Mouse (Mus musculus): ENCODE data around the gene Rabep1. TPM values are rescaled to one million over a fixed set of nuclear protein-coding genes. Genes with fewer than 3 reads are reported as not detected.
A peak's percentile ranks its signal among the peaks of the same experiment; 100 is the strongest.
"Not testable (repeated sequence)": the region's sequence is repeated elsewhere in the genome, so short reads cannot be mapped to it uniquely, and the experiment has no call there.

The Rabep1 gene
- polyA plus RNA-seq, 1 experiment from 2014 or later = 90.9 TPM

GRCm38 (mm10) chr11:70897680-70898079 is 53.1 kb downstream of the Rabep1 start:
- Histone ChIP-seq H3K36me3 (ENCODE audit: control insufficient read depth, insufficient read depth) (peaks cover 37% of the 10 kb centered on the region), H3K4me1 (replicated peaks; ENCODE audit: control insufficient read depth, insufficient read depth, low read length) (no peaks in the 10 kb centered on the region), H3K9ac (ENCODE audit: low read depth, low read length) (no peak overlapping the region), H3K4me3 (ENCODE audit: low read depth, low read length) (no peak overlapping the region), H3K4me2 (replicated peaks; ENCODE audit: low read depth) (no peak overlapping the region), H3K27ac (ENCODE audit: low read depth, low read length) (no peak overlapping the region), H3K27me3 (replicated peaks; ENCODE audit: control insufficient read depth, insufficient read depth, low read length) (no peaks in the 10 kb centered on the region), H3K9me3 (ENCODE audit: control insufficient read depth) (no peaks in the 10 kb centered on the region)
- ATAC-seq = no peak
- TF ChIP-seq CTCF (IDR thresholded peaks at IDR 0.05; ENCODE audit: low read depth) = no peak
- 86% methylated on average over 3 of the region's 3 CpGs for WGBS

- not testable (repeated sequence) for H3K27ac ChIP-seq (ENCODE audit: low read depth, low read length); H3K4me1 ChIP-seq (replicated peaks; ENCODE audit: control insufficient read depth, insufficient read depth, low read length); H3K9ac ChIP-seq (ENCODE audit: low read depth, low read length); H3K4me2 ChIP-seq (replicated peaks; ENCODE audit: low read depth); H3K27me3 ChIP-seq (replicated peaks; ENCODE audit: control insufficient read depth, insufficient read depth, low read length); H3K9me3 ChIP-seq (ENCODE audit: control insufficient read depth); H3K4me3 ChIP-seq (ENCODE audit: low read depth, low read length); ATAC-seq
- WGBS = 75% methylated on average over 5 of the region's 5 CpGs
- peaks cover 38% of the 10 kb centered on the region for H3K36me3 ChIP-seq (ENCODE audit: control insufficient read depth, insufficient read depth)
Observed at GRCm38 (mm10) chr11:70898182-70898581, 53.6 kb downstream of the Rabep1 start.

- 82% methylated on average over 3 of the region's 3 CpGs for WGBS
- Histone ChIP-seq H3K4me1 (replicated peaks; ENCODE audit: control insufficient read depth, insufficient read depth, low read length) (no peaks in the 10 kb centered on the region), H3K9me3 (ENCODE audit: control insufficient read depth) (no peaks in the 10 kb centered on the region), H3K27ac (ENCODE audit: low read depth, low read length) (no peak overlapping the region), H3K4me3 (ENCODE audit: low read depth, low read length) (no peak overlapping the region), H3K36me3 (ENCODE audit: control insufficient read depth, insufficient read depth) (peaks cover 41% of the 10 kb centered on the region), H3K4me2 (replicated peaks; ENCODE audit: low read depth) (no peak overlapping the region), H3K27me3 (replicated peaks; ENCODE audit: control insufficient read depth, insufficient read depth, low read length) (no peaks in the 10 kb centered on the region), H3K9ac (ENCODE audit: low read depth, low read length) (no peak overlapping the region)
- no peak for TF ChIP-seq CTCF (IDR thresholded peaks at IDR 0.05; ENCODE audit: low read depth)
- no peak for ATAC-seq
Observed at GRCm38 (mm10) chr11:70906681-70907080, 62.1 kb downstream of the Rabep1 start.

- no peaks in the 10 kb centered on the region for H3K27me3 ChIP-seq (replicated peaks; ENCODE audit: control insufficient read depth, insufficient read depth, low read length)
- 92% methylated on average over 3 of the region's 3 CpGs for WGBS
- no peak for ATAC-seq
Observed at GRCm38 (mm10) chr11:70911323-70911722, 66.7 kb downstream of the Rabep1 start.

GRCm38 (mm10) chr11:70911920-70912319 is 67.3 kb downstream of the Rabep1 start:
- no peaks in the 10 kb centered on the region for H3K9me3 ChIP-seq (ENCODE audit: control insufficient read depth)
- ATAC-seq = no peak
- no peak overlapping the region for H3K4me3 ChIP-seq (ENCODE audit: low read depth, low read length)
- no peak for TF ChIP-seq CTCF (IDR thresholded peaks at IDR 0.05; ENCODE audit: low read depth)
- no peak overlapping the region for H3K4me2 ChIP-seq (replicated peaks; ENCODE audit: low read depth)
- no peaks in the 10 kb centered on the region for H3K27me3 ChIP-seq (replicated peaks; ENCODE audit: control insufficient read depth, insufficient read depth, low read length)
- H3K36me3 ChIP-seq (ENCODE audit: control insufficient read depth, insufficient read depth) = peaks cover 49% of the 10 kb centered on the region
- 96% methylated on average over 1 of the region's 1 CpGs for WGBS
- H3K27ac ChIP-seq (ENCODE audit: low read depth, low read length) = no peak overlapping the region
- no peak overlapping the region for H3K9ac ChIP-seq (ENCODE audit: low read depth, low read length)
- H3K4me1 ChIP-seq (replicated peaks; ENCODE audit: control insufficient read depth, insufficient read depth, low read length) = no peaks in the 10 kb centered on the region

More at GRCm38 (mm10) chr11:70911323-70911722, 66.7 kb downstream of the Rabep1 start:
- Histone ChIP-seq H3K9ac (ENCODE audit: low read depth, low read length) (no peak overlapping the region), H3K4me3 (ENCODE audit: low read depth, low read length) (no peak overlapping the region), H3K4me1 (replicated peaks; ENCODE audit: control insufficient read depth, insufficient read depth, low read length) (no peaks in the 10 kb centered on the region), H3K27ac (ENCODE audit: low read depth, low read length) (no peak overlapping the region), H3K36me3 (ENCODE audit: control insufficient read depth, insufficient read depth) (peaks cover 46% of the 10 kb centered on the region), H3K9me3 (ENCODE audit: control insufficient read depth) (no peaks in the 10 kb centered on the region), H3K4me2 (replicated peaks; ENCODE audit: low read depth) (no peak overlapping the region)
- no peak for TF ChIP-seq CTCF (IDR thresholded peaks at IDR 0.05; ENCODE audit: low read depth)

- Histone ChIP-seq H3K4me1 (replicated peaks; ENCODE audit: control insufficient read depth, insufficient read depth, low read length) (no peaks in the 10 kb centered on the region), H3K4me2 (replicated peaks; ENCODE audit: low read depth) (no peak overlapping the region), H3K9me3 (ENCODE audit: control insufficient read depth) (no peaks in the 10 kb centered on the region), H3K27ac (ENCODE audit: low read depth, low read length) (no peak overlapping the region), H3K4me3 (ENCODE audit: low read depth, low read length) (no peak overlapping the region), H3K36me3 (ENCODE audit: control insufficient read depth, insufficient read depth) (peaks cover 51% of the 10 kb centered on the region), H3K27me3 (replicated peaks; ENCODE audit: control insufficient read depth, insufficient read depth, low read length) (no peaks in the 10 kb centered on the region), H3K9ac (ENCODE audit: low read depth, low read length) (no peak overlapping the region)
- WGBS = 84% methylated on average over 2 of the region's 2 CpGs
- ATAC-seq = no peak
- TF ChIP-seq CTCF (IDR thresholded peaks at IDR 0.05; ENCODE audit: low read depth) = no peak
Observed at GRCm38 (mm10) chr11:70917896-70918295, 73.3 kb downstream of the Rabep1 start.

GRCm38 (mm10) chr11:70919524-70919923 is 74.9 kb downstream of the Rabep1 start:
- Histone ChIP-seq H3K36me3 (ENCODE audit: control insufficient read depth, insufficient read depth) (peaks cover 62% of the 10 kb centered on the region), H3K9me3 (ENCODE audit: control insufficient read depth) (no peaks in the 10 kb centered on the region), H3K4me1 (replicated peaks; ENCODE audit: control insufficient read depth, insufficient read depth, low read length) (no peaks in the 10 kb centered on the region), H3K27me3 (replicated peaks; ENCODE audit: control insufficient read depth, insufficient read depth, low read length) (no peaks in the 10 kb centered on the region), H3K4me3 (ENCODE audit: low read depth, low read length) (no peak overlapping the region), H3K9ac (ENCODE audit: low read depth, low read length) (no peak overlapping the region), H3K4me2 (replicated peaks; ENCODE audit: low read depth) (no peak overlapping the region), H3K27ac (ENCODE audit: low read depth, low read length) (no peak overlapping the region)
- peak; percentile 62 for ATAC-seq
- no peak for TF ChIP-seq CTCF (IDR thresholded peaks at IDR 0.05; ENCODE audit: low read depth)
- WGBS = 55% methylated on average over 4 of the region's 4 CpGs

Data from intestine, postnatal 0 days (tissue).